ENCODE assay signal across 22 mouse cellular contexts in the genomic region with DNA sequence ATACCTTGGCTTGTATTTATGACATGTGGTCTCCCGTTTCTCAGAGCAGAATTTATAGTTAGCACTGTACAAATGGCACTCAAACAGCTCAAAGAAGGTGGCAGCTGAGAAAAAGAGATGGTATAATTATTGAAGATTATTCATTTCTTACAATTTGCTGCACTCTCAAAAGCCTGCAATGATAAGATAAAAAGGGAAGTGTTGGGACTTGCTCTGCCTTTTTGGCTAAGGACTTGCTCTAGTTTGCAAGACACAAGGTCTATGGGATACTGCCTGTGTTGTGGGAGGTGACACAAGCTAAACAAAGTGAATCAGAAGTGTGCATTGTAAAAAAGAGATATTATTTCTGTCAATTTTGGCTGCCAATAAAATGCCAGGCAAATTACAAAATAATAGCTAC.
A peak's percentile ranks its signal among the peaks of the same experiment; 100 is the strongest.
DNase-seq lines count a peak whose midpoint lies in the region; ATAC-seq and TF ChIP-seq lines count a peak whose summit lies in the region.
"Had no signal": no experiment of that assay in that cellular context is flagged by ENCODE, and none has a peak within 500 bp of the region (broad histone marks: within the 10 kb centered on the region; RNA-seq: fewer than 3 reads in every experiment).

No protein-coding gene starts in this region.

- no peaks in the 10 kb centered on the region for H3K9me3 ChIP-seq in MEL (replicated peaks; ENCODE audit: insufficient read depth, low read length)
- H3K9me3 ChIP-seq in hindbrain, embryonic 10.5 days = no peaks in the 10 kb centered on the region
- no peaks in the 10 kb centered on the region for H3K9me3 ChIP-seq in limb, embryonic 10.5 days (replicated peaks)
- H3K9me3 ChIP-seq: embryonic facial prominence, embryonic 13.5 days; embryonic facial prominence, embryonic 15.5 days; forebrain, embryonic 10.5 days; forebrain, embryonic 12.5 days; forebrain, embryonic 15.5 days had no signal

- no peaks in the 10 kb centered on the region for H3K4me1 ChIP-seq in MEL (ENCODE audit: control insufficient read depth in 1 of 2, insufficient read depth in 2 of 2, low read length in 2 of 2)
- H3K4me1 ChIP-seq in hindbrain, embryonic 10.5 days (replicated peaks) = no peaks in the 10 kb centered on the region
- H3K4me1 ChIP-seq in limb, embryonic 10.5 days = no peaks in the 10 kb centered on the region
- H3K4me1 ChIP-seq: embryonic facial prominence, embryonic 15.5 days; forebrain, embryonic 12.5 days had no signal

- peak; percentile 72 for ATAC-seq in megakaryocyte progenitor cell, adult 5-6 weeks (replicated peaks; ENCODE audit: poor library complexity)

- H3K79me2 ChIP-seq in MEL (ENCODE audit: control insufficient read depth, insufficient read depth, low read length, poor library complexity) = no peaks in the 10 kb centered on the region

- TF ChIP-seq EP300 in MEL (IDR thresholded peaks at IDR 0.05; ENCODE audit: low read depth in 1 of 2, low read length in 2 of 2) = peak in 1 of 2 experiments; percentile 29; a peak in 1 of 4 replicates

- H3K4me3 ChIP-seq in MEL (ENCODE audit: control insufficient read depth in 1 of 2, insufficient read depth in 1 of 2, low read depth in 2 of 2, low read length in 2 of 2) = no peak overlapping the region
- H3K4me3 ChIP-seq in hindbrain, embryonic 10.5 days = no peak overlapping the region
- H3K4me3 ChIP-seq in limb, embryonic 10.5 days = no peak overlapping the region
- H3K4me3 ChIP-seq: embryonic facial prominence, embryonic 13.5 days; embryonic facial prominence, embryonic 15.5 days; erythroblast, embryonic 14.5 days; forebrain, embryonic 10.5 days; forebrain, embryonic 12.5 days; forebrain, embryonic 15.5 days had no signal

- no peak for TF ChIP-seq POLR2A in MEL (IDR thresholded peaks at IDR 0.05; ENCODE audit: control insufficient read depth in 1 of 2, insufficient read depth in 1 of 2, low read depth in 1 of 2, low read length in 2 of 2, poor library complexity in 1 of 2)

- H3K27ac ChIP-seq in MEL (ENCODE audit: control insufficient read depth, low read depth, low read length) = no peak overlapping the region
- no peak overlapping the region for H3K27ac ChIP-seq in hindbrain, embryonic 10.5 days
- H3K27ac ChIP-seq in limb, embryonic 10.5 days = no peak overlapping the region
- H3K27ac ChIP-seq: embryonic facial prominence, embryonic 13.5 days; embryonic facial prominence, embryonic 15.5 days; forebrain, embryonic 10.5 days; forebrain, embryonic 12.5 days; forebrain, embryonic 15.5 days had no signal

- H3K36me3 ChIP-seq in MEL (ENCODE audit: control insufficient read depth in 1 of 2, insufficient read depth in 2 of 2, low read length in 2 of 2) = no peaks in the 10 kb centered on the region
- no peaks in the 10 kb centered on the region for H3K36me3 ChIP-seq in hindbrain, embryonic 10.5 days
- no peaks in the 10 kb centered on the region for H3K36me3 ChIP-seq in limb, embryonic 10.5 days
- H3K36me3 ChIP-seq: embryonic facial prominence, embryonic 13.5 days; embryonic facial prominence, embryonic 15.5 days; forebrain, embryonic 10.5 days; forebrain, embryonic 12.5 days; forebrain, embryonic 15.5 days had no signal

- no peak for TF ChIP-seq CTCF in MEL (IDR thresholded peaks at IDR 0.05 in 2 of 3, conservative IDR thresholded peaks at IDR 0.05 in 1 of 3; ENCODE audit: control insufficient read depth in 1 of 3, insufficient read depth in 1 of 3, low read depth in 2 of 3, low read length in 3 of 3, poor library complexity in 1 of 3, severe bottlenecking in 1 of 3)

- WGBS in hindbrain, embryonic 10.5 days = 95% methylated on average over 1 of the region's 1 CpGs
- 89% methylated on average over 1 of the region's 1 CpGs for WGBS in limb, embryonic 10.5 days

- H3K9ac ChIP-seq in MEL (ENCODE audit: control insufficient read depth, low read depth, low read length, poor library complexity, severe bottlenecking) = no peak overlapping the region
- H3K9ac ChIP-seq: embryonic facial prominence, embryonic 13.5 days; embryonic facial prominence, embryonic 15.5 days; forebrain, embryonic 12.5 days; forebrain, embryonic 15.5 days had no signal

- DNase-seq in MEL (ENCODE audit: low read depth, low spot score) (peak; percentile 22), MEL-GATA-1-ER (ENCODE audit: extremely low read depth, low read depth) (peak; percentile 16)
- no peak for DNase-seq in hindbrain, embryonic 10.5 days (ENCODE audit: low spot score)
- DNase-seq in limb, embryonic 10.5 days (ENCODE audit: low spot score) = no peak
- no peak for DNase-seq in urinary bladder, postnatal 36 days (ENCODE audit: low spot score in 2 of 2)
- DNase-seq: adrenal gland, adult 2 months; adrenal gland, postnatal 10 days; adrenal gland, postnatal 25 days; cerebellum, adult 11 months; cerebellum, adult 18-20 months; cerebellum, adult 8-10 months; cerebellum, adult 9-11 months; cerebellum, postnatal 14 days; cerebellum, postnatal 36 days; embryo, embryonic 11 days had no signal

- H3K27me3 ChIP-seq in MEL (ENCODE audit: control insufficient read depth in 1 of 2, insufficient read depth in 2 of 2, low read length in 2 of 2) = no peaks in the 10 kb centered on the region
- no peaks in the 10 kb centered on the region for H3K27me3 ChIP-seq in hindbrain, embryonic 10.5 days (ENCODE audit: insufficient read depth, poor library complexity, severe bottlenecking)
- no peaks in the 10 kb centered on the region for H3K27me3 ChIP-seq in limb, embryonic 10.5 days (ENCODE audit: low read depth, poor library complexity, severe bottlenecking)
- H3K27me3 ChIP-seq: embryonic facial prominence, embryonic 13.5 days; embryonic facial prominence, embryonic 15.5 days; forebrain, embryonic 12.5 days; forebrain, embryonic 15.5 days had no signal

- TF ChIP-seq RAD21 in MEL (IDR thresholded peaks at IDR 0.05; ENCODE audit: low read depth, low read length) = no peak

TF ChIP-seq in MEL, 35 proteins besides CTCF, POLR2A, EP300 and RAD21:
- 0 out of 2 replicates have a peak, but pooled peaks have one; percentile 19 for TF ChIP-seq GATA1 (IDR thresholded peaks at IDR 0.05; ENCODE audit: low read depth, low read length)
- no peak for TF ChIP-seq ETS1 (IDR thresholded peaks at IDR 0.05; ENCODE audit: low read depth, low read length)
- TF ChIP-seq ELF1 (IDR thresholded peaks at IDR 0.05; ENCODE audit: low read depth, low read length) = no peak

Comparison
In these comparisons a context has a peak if more than half of its experiments do, and no peak if none do; other contexts are left out.
1. DNase-seq: peak in MEL (single experiment) and MEL-GATA-1-ER (single experiment); none in hindbrain, embryonic 10.5 days (single experiment), limb, embryonic 10.5 days (single experiment) and urinary bladder, postnatal 36 days (0 of 2).